Mouse (Mus musculus) myocyte (in vitro differentiated cells): Measurements from ENCODE around the gene Mfn1.

Source experiments
- MYOD1 ChIP-seq, 3 experiments: IDR thresholded peaks; one replicate each; pipeline ENCODE4 v1.6.1; 2011; ENCODE audit warnings: control low read depth in 2 of 3, low read depth in 2 of 3, mild to moderate bottlenecking in 2 of 3, moderate library complexity in 1 of 3; ENCODE audit not compliant: insufficient read length in 2 of 3, control insufficient read depth in 1 of 3
- POLR2A ChIP-seq: IDR thresholded peaks from one replicate; pipeline ENCODE4 v1.6.1; 2011; ENCODE audit warnings: low read depth, mild to moderate bottlenecking, control low read depth, moderate library complexity; ENCODE audit not compliant: insufficient read length
- POLR2AphosphoS2 ChIP-seq: IDR thresholded peaks from one replicate; pipeline ENCODE4 v1.6.1; 2011; ENCODE audit warnings: low read depth, control low read depth; ENCODE audit not compliant: insufficient read length
- TCF12 ChIP-seq: IDR thresholded peaks from one replicate; pipeline ENCODE4 v1.6.1; 2011; ENCODE audit warnings: mild to moderate bottlenecking, control low read depth; ENCODE audit not compliant: poor library complexity, insufficient read depth, severe bottlenecking
- TCF3 ChIP-seq: IDR thresholded peaks from one replicate; pipeline ENCODE4 v1.6.1; 2011; ENCODE audit warnings: low read depth, control low read depth; ENCODE audit not compliant: insufficient read length

DNA sequence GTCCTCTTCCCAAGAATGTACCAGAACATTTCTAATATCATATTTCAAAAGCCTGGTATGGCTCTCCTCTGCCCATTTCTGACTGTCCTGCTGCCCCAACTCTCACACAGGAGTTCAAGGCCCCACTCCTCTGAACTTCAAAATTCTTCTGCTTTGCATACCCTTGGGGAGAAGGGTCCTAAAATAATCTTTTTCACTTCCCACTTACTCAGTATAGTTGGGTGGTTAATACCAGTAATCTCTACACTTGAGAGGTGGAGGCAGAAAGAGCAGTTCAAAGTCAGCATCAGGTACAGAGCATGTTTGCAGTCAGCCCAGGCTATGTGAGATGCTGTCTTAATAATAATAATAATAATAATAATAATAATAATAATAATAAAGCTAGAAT lies 38.3 kb upstream of the Mfn1 start:
- TF ChIP-seq POLR2A (no peak), POLR2AphosphoS2 (no peak), TCF12 (no peak), TCF3 (no peak), MYOD1 (IDR thresholded peaks at IDR 0.05; ENCODE audit: control insufficient read depth in 1 of 3, insufficient read length in 2 of 3, low read depth in 2 of 3) (no peak)
